Comparison of ENCODE assay signal across 7 mouse cellular contexts in the genomic region with DNA sequence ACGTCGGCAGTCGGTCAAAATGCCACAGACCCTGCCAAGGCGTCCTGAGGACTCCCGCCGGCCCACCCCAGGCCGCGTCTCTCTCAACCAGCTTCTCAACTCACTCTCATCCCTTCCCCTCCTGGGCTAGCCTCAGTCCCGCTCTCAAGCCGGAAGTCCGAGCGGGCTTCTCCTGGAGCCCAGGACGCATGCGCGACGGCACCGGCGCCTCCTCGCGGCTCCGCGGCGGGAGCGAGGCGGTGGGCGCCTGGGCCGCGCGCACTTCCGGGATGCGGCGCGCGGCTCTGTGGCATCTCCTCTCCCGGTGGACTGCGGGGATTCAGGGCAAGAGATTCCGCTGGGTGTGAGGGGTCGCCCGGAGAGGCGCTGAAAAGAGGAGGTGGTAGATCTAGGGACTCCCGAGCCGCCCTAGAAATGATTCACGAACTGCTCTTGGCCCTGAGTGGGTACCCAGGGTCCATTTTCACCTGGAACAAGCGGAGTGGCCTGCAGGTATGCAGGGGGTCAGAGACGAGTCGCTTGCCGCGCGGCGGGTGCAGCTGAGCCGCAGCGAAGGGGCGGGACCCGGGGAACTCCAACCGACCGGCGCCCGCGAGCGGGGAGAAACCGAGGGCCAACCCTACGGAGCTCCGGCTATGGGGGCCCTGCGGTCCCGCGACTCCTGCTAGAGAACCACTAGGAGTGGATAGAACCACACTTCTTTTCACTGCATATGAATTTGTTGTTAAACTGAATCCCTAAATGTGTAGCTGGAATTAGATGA. TPM values are rescaled to one million over a fixed set of nuclear protein-coding genes. Genes with fewer than 3 reads are reported as not detected.
DNase-seq lines count a peak whose midpoint lies in the region; ATAC-seq and TF ChIP-seq lines count a peak whose summit lies in the region.

TSS of gene Zscan29 (minus strand) at position 146 of the 763 bp plus-strand sequence.

- H3K9ac ChIP-seq in intestine, postnatal 0 days (ENCODE audit: low read depth, low read length), result peak within 1 kb of the TSS; percentile 90
- H3K9ac ChIP-seq in midbrain, embryonic 12.5 days (replicated peaks), result peak within 1 kb of the TSS; percentile 85

- peak within 1 kb of the TSS; percentile 83 for H3K4me3 ChIP-seq in intestine, postnatal 0 days (ENCODE audit: low read depth, low read length)
- peak within 1 kb of the TSS; percentile 85 for H3K4me3 ChIP-seq in midbrain, embryonic 12.5 days
- H3K4me3 ChIP-seq in small intestine, adult 2 months (ENCODE audit: low read depth, low read length), result peak within 1 kb of the TSS; percentile 78

- peaks cover 34% of the 10 kb centered on the region for H3K36me3 ChIP-seq in intestine, postnatal 0 days (ENCODE audit: control insufficient read depth, insufficient read depth)
- H3K36me3 ChIP-seq in midbrain, embryonic 12.5 days, result peaks cover 36% of the 10 kb centered on the region
- peaks cover 17% of the 10 kb centered on the region for H3K36me3 ChIP-seq in small intestine, adult 2 months (ENCODE audit: control insufficient read depth, insufficient read depth, low read length)

- peak within 1 kb of the TSS; percentile 81 for H3K4me2 ChIP-seq in intestine, postnatal 0 days (replicated peaks; ENCODE audit: low read depth)
- H3K4me2 ChIP-seq in midbrain, embryonic 12.5 days (replicated peaks), result peak within 1 kb of the TSS; percentile 86

- intact Hi-C loops in left cerebral cortex, postnatal 4 days (cut with DNase I), result loop anchor here (10.0 kb wide), 1 partner anchor 224 kb away; no protein-coding TSS in a partner anchor

- H3K27me3 ChIP-seq in intestine, postnatal 0 days (replicated peaks; ENCODE audit: control insufficient read depth, insufficient read depth, low read length), result no peaks in the 10 kb centered on the region
- no peaks in the 10 kb centered on the region for H3K27me3 ChIP-seq in midbrain, embryonic 12.5 days
- no peaks in the 10 kb centered on the region for H3K27me3 ChIP-seq in small intestine, adult 2 months (ENCODE audit: control insufficient read depth, insufficient read depth, low read length)

- WGBS in intestine, postnatal 0 days, result under 1% methylated on average over 65 of the region's 66 CpGs
- WGBS in midbrain, embryonic 12.5 days, result under 1% methylated on average over 65 of the region's 66 CpGs
- 1% methylated on average over 66 of the region's 66 CpGs for WGBS in small intestine, adult 2 months

- DNase-seq in adrenal gland, adult 2 months, result peak; percentile 95
- peak; percentile 85 for DNase-seq in embryo, embryonic 11.5 days (ENCODE audit: low read depth, low spot score)
- DNase-seq in gastrocnemius, postnatal 4 days (ENCODE audit: low spot score in 2 of 2), result peak; percentile 88 to 92
- peak; percentile 93 for DNase-seq in left cerebral cortex, postnatal 4 days

- peak; percentile 56 for TF ChIP-seq CTCF in intestine, postnatal 0 days (IDR thresholded peaks at IDR 0.05; ENCODE audit: low read depth)
- no peak for TF ChIP-seq CTCF in small intestine, adult 2 months (IDR thresholded peaks at IDR 0.05; ENCODE audit: extremely low read depth, insufficient read length, insufficient replicate concordance, low read depth, low read length)

- no peaks in the 10 kb centered on the region for H3K9me3 ChIP-seq in intestine, postnatal 0 days (ENCODE audit: control insufficient read depth)
- no peaks in the 10 kb centered on the region for H3K9me3 ChIP-seq in midbrain, embryonic 12.5 days

- ATAC-seq in intestine, postnatal 0 days, result peak; percentile 95
- ATAC-seq in midbrain, embryonic 12.5 days (ENCODE audit: low FRiP score, low read depth), result peak; percentile 96

- peaks cover 6% of the 10 kb centered on the region for H3K4me1 ChIP-seq in intestine, postnatal 0 days (replicated peaks; ENCODE audit: control insufficient read depth, insufficient read depth, low read length)
- H3K4me1 ChIP-seq in midbrain, embryonic 12.5 days, result peaks cover 23% of the 10 kb centered on the region
- H3K4me1 ChIP-seq in small intestine, adult 2 months (ENCODE audit: control insufficient read depth, insufficient read depth, insufficient read length, low read length), result peaks cover 10% of the 10 kb centered on the region; the same call in 1 of the 2 replicates

- TF ChIP-seq POLR2A in small intestine, adult 2 months (IDR thresholded peaks at IDR 0.05; ENCODE audit: low read depth, low read length), result peak; percentile 95

- H3K27ac ChIP-seq in intestine, postnatal 0 days (ENCODE audit: low read depth, low read length), result peak within 1 kb of the TSS; percentile 90
- H3K27ac ChIP-seq in midbrain, embryonic 12.5 days (replicated peaks), result peak within 1 kb of the TSS; percentile 87
- peak within 1 kb of the TSS; percentile 77 for H3K27ac ChIP-seq in small intestine, adult 2 months (ENCODE audit: insufficient read depth, low read depth, low read length)

RNA-seq across cellular contexts. Expression of gene Zscan29, which starts in this region (rescaled TPM):
- total RNA-seq in adrenal gland, adult 2 months (2021), result 10 to 100 TPM; 13.5 to 19.6 TPM
- polyA plus RNA-seq in adrenal gland, adult 2 months (2012; rRNA removed), result 2.6 and 3.1 TPM in 2 replicates
- total RNA-seq in gastrocnemius, postnatal 4 days (2021), result 1 to 10 TPM; 7.3 to 9.0 TPM
- polyA plus RNA-seq in intestine, postnatal 0 days (2015; fragmentation: Nextera tagmentation; extraction: Ambion mirVana), result 6.0 and 7.1 TPM in 2 replicates
- 1 to 10 TPM; 7.3 to 7.9 TPM for total RNA-seq in left cerebral cortex, postnatal 4 days (2021)
- polyA plus RNA-seq in midbrain, embryonic 12.5 days (2016; fragmentation: Nextera tagmentation; extraction: Ambion mirVana), result 14.3 TPM in 2 replicates
- polyA plus RNA-seq in small intestine, adult 2 months (2012; rRNA removed), result 1.2 and 2.5 TPM in 2 replicates

Comparison
In these comparisons a context has a peak if more than half of its experiments do, and no peak if none do; other contexts are left out.
1. Peak in every context shown above with its lines: DNase-seq, ATAC-seq, H3K4me3 ChIP-seq and H3K27ac ChIP-seq.